Mouse (Mus musculus): Measurements from ENCODE around the gene Mthfd1.

DNA sequence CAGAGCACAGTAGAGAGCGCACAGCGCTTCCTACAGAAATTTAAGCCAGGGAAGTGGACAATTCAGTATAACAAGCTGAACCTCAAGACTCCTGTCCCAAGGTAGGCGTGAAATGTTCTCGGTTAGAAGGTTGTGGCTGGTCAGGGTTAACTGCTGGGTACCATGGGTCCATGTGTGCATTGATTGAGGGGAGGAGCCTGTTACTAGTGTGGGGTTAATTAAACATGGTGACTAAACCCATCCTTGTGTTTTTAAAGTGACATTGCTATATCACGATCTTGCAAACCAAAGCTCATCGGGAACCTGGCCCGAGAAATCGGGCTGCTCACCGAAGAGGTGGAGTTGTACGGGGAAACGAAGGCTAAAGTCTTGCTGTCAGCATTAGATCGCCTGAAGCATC is 34.3 kb downstream of the Mthfd1 start:
- TF ChIP-seq CTCF (IDR thresholded peaks at IDR 0.05; ENCODE audit: insufficient read depth, low read depth, low read length) = no peak
- TF ChIP-seq POLR2A (IDR thresholded peaks at IDR 0.05; ENCODE audit: insufficient read depth, low read depth, low read length) = no peak
